ENCODE assay signal across 8 mouse cellular contexts in the genomic region with DNA sequence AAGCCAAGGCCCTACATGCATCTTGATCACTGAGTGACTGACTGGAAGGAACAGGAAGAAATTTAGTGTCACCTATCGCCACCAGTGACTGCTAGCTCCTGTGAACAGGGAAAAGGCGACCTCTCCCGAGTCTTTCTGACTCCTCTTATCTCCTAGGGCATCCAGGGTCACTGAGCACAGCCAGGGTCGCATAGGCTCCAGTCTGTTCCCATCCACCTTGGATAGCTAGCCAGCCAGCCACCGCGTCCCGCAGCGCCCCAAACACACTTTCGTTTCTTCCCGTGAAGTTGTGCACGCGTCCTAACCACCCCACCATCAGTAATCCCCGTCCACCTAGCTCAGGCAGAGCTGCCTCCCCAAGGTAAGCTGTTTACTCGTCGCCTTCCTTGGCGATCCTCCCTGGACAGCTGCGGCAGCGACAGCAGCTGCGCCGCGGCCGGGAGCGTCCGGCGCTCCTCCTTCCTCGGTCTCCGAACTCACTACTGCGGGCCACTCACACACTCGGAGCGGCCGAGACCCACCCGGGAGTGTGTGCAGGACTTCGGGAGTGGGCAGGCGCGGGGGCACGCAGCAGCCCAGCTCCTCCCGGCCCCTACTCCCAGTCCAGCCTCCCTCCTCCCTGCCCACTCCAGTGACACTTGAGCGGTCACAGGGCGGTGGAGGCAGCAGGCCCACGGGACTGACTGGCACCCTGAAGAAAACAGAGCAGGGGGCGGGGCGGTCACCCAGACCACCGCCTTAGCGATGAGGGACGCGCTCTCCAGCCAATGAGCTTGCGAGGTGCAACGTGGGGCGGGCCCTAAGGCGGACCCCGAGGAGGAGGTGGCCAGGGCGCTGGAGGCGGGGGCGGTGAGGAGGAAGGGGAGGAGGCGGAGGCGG. TPM values are rescaled to one million over a fixed set of nuclear protein-coding genes. Genes with fewer than 3 reads are reported as not detected.
DNase-seq lines count a peak whose midpoint lies in the region; ATAC-seq and TF ChIP-seq lines count a peak whose summit lies in the region.

No protein-coding gene starts in this region.

- peak; percentile 97 for ATAC-seq in forebrain, embryonic 13.5 days
- ATAC-seq in liver, postnatal 0 days, result peak; percentile 95
- peak; percentile 97 for ATAC-seq in neural tube, embryonic 14.5 days (ENCODE audit: low read depth)

- no peak for TF ChIP-seq EP300 in liver, postnatal 0 days (IDR thresholded peaks at IDR 0.05; ENCODE audit: low read depth)

- intact Hi-C loops in heart, postnatal 10 days (cut with DNase I), result loop anchor here (1.0 to 10.0 kb wide), 6 partner anchors 55 to 1085 kb away; no protein-coding TSS in a partner anchor

- peak; percentile 95 for DNase-seq in c-Kit-positive CD71-positive TER-119-positive erythroid progenitor cells, embryonic 14.5 days (ENCODE audit: low spot score)
- DNase-seq in heart, postnatal 10 days, result peak; percentile 100
- peak; percentile 84 for DNase-seq in large intestine, adult 2 months (ENCODE audit: low read depth, low spot score)
- DNase-seq in liver, postnatal 0 days, result peak; percentile 99
- peak; percentile 100 for DNase-seq in testis, postnatal 10 days (ENCODE audit: low spot score)

- peak overlapping the region; percentile 67 for H3K4me2 ChIP-seq in forebrain, embryonic 13.5 days
- peak overlapping the region; percentile 88 for H3K4me2 ChIP-seq in liver, postnatal 0 days (ENCODE audit: low read depth, low read length)
- H3K4me2 ChIP-seq in neural tube, embryonic 14.5 days (ENCODE audit: low read depth, low read length), result peak overlapping the region; percentile 61

- no peak for TF ChIP-seq CTCF in E14TG2a.4 (conservative IDR thresholded peaks at IDR 0.05; ENCODE audit: low read length)
- TF ChIP-seq CTCF in liver, postnatal 0 days (IDR thresholded peaks at IDR 0.05; ENCODE audit: low read depth), result no peak

- peak overlapping the region; percentile 92 for H3K9ac ChIP-seq in forebrain, embryonic 13.5 days
- peak overlapping the region; percentile 92 for H3K9ac ChIP-seq in liver, postnatal 0 days (replicated peaks)
- H3K9ac ChIP-seq in neural tube, embryonic 14.5 days (replicated peaks; ENCODE audit: low read depth, low read length), result peak overlapping the region; percentile 89

- peaks cover 20% of the 10 kb centered on the region for H3K4me1 ChIP-seq in E14TG2a.4 (replicated peaks; ENCODE audit: low read depth, low read length)
- H3K4me1 ChIP-seq in forebrain, embryonic 13.5 days, result peaks cover 30% of the 10 kb centered on the region
- H3K4me1 ChIP-seq in liver, postnatal 0 days (ENCODE audit: insufficient read depth), result 0 out of 2 replicates have a peak, but pooled peaks cover 10% of the 10 kb centered on the region
- peaks cover 21% of the 10 kb centered on the region for H3K4me1 ChIP-seq in neural tube, embryonic 14.5 days (ENCODE audit: control insufficient read depth, insufficient read depth, low read length)

- H3K27ac ChIP-seq in forebrain, embryonic 13.5 days, result peak overlapping the region; percentile 95
- peak overlapping the region; percentile 97 for H3K27ac ChIP-seq in liver, postnatal 0 days (ENCODE audit: low read depth)
- H3K27ac ChIP-seq in neural tube, embryonic 14.5 days (ENCODE audit: low read depth, low read length), result peak overlapping the region; percentile 97

- WGBS in forebrain, embryonic 13.5 days, result under 1% methylated on average over 53 of the region's 56 CpGs
- under 1% methylated on average over 54 of the region's 56 CpGs for WGBS in large intestine, adult 2 months
- WGBS in liver, postnatal 0 days (ENCODE audit: insufficient replicate concordance), result under 1% methylated on average over 52 of the region's 56 CpGs
- WGBS in neural tube, embryonic 14.5 days, result under 1% methylated on average over 45 of the region's 56 CpGs

- H3K4me3 ChIP-seq in E14TG2a.4 (replicated peaks; ENCODE audit: low read length), result peak overlapping the region; percentile 92
- H3K4me3 ChIP-seq in forebrain, embryonic 13.5 days, result peak overlapping the region; percentile 93
- H3K4me3 ChIP-seq in liver, postnatal 0 days (ENCODE audit: low read depth, low read length), result peak overlapping the region; percentile 93
- H3K4me3 ChIP-seq in neural tube, embryonic 14.5 days (ENCODE audit: low read depth, low read length), result peak overlapping the region; percentile 93

- no peaks in the 10 kb centered on the region for H3K36me3 ChIP-seq in E14TG2a.4 (ENCODE audit: insufficient read depth, low read length)
- no peaks in the 10 kb centered on the region for H3K36me3 ChIP-seq in forebrain, embryonic 13.5 days (ENCODE audit: poor library complexity, severe bottlenecking)
- no peaks in the 10 kb centered on the region for H3K36me3 ChIP-seq in liver, postnatal 0 days (replicated peaks; ENCODE audit: insufficient read depth, low read length)
- no peaks in the 10 kb centered on the region for H3K36me3 ChIP-seq in neural tube, embryonic 14.5 days (ENCODE audit: control insufficient read depth, insufficient read depth, low read length)

- H3K27me3 ChIP-seq in E14TG2a.4 (ENCODE audit: insufficient read depth, low read length), result peaks cover 7% of the 10 kb centered on the region
- no peaks in the 10 kb centered on the region for H3K27me3 ChIP-seq in forebrain, embryonic 13.5 days
- H3K27me3 ChIP-seq in liver, postnatal 0 days (ENCODE audit: insufficient read depth, low read length), result no peaks in the 10 kb centered on the region
- no peaks in the 10 kb centered on the region for H3K27me3 ChIP-seq in neural tube, embryonic 14.5 days (ENCODE audit: control insufficient read depth, insufficient read depth, low read length)

- no peaks in the 10 kb centered on the region for H3K9me3 ChIP-seq in E14TG2a.4 (ENCODE audit: low read length)
- H3K9me3 ChIP-seq in forebrain, embryonic 13.5 days (replicated peaks), result no peaks in the 10 kb centered on the region
- H3K9me3 ChIP-seq in liver, postnatal 0 days (ENCODE audit: low read length), result no peaks in the 10 kb centered on the region
- H3K9me3 ChIP-seq in neural tube, embryonic 14.5 days (ENCODE audit: control insufficient read depth, low read length), result no peaks in the 10 kb centered on the region

RNA-seq across cellular contexts. Expression of a gene that starts 0.5 kb away (rescaled TPM):
- polyA plus RNA-seq in forebrain, embryonic 13.5 days (2015; fragmentation: Nextera tagmentation; extraction: Ambion mirVana), result 82.4 and 82.8 TPM in 2 replicates
- total RNA-seq in heart, postnatal 10 days (2021), result 10 to 100 TPM; 60.0 to 61.2 TPM
- polyA plus RNA-seq in large intestine, adult 2 months (2012; rRNA removed), result 8.4 and 12.0 TPM in 2 replicates
- polyA plus RNA-seq in liver, postnatal 0 days (2015; fragmentation: Nextera tagmentation; extraction: Ambion mirVana), result 21.6 and 23.7 TPM in 2 replicates
- 197 and 215 TPM in 2 replicates for polyA plus RNA-seq in neural tube, embryonic 14.5 days (2014; fragmentation: Nextera tagmentation; extraction: Ambion mirVana)

Comparison
In these comparisons a context has a peak if more than half of its experiments do, and no peak if none do; other contexts are left out.
1. Peak in every context shown above with its lines: DNase-seq, ATAC-seq, H3K4me3 ChIP-seq and H3K27ac ChIP-seq.